Mouse (Mus musculus) hematopoietic stem cell, adult 5-6 weeks (primary cell): ENCODE data around the gene Twistnb. TPM values are rescaled to one million over a fixed set of nuclear protein-coding genes. Genes with fewer than 3 reads are reported as not detected.

Experiments
- total RNA-seq: library from RNA; stranded (forward); fragments of 172-1452, 232-1000 nt; gene quantifications from 2 replicates; pipeline ENCODE4 v1.2.3, GENCODE M21; 2017

Gene Twistnb
- total RNA-seq, 1 experiment from 2014 or later = 84.8 TPM

Other genes with a start within 250 kb of the Twistnb start
- gene Efcab10, start 34.8 kb upstream of the Twistnb start, total RNA-seq = not detected in 2 replicates